Mouse (Mus musculus) lung, postnatal 0 days (tissue): ENCODE data around the gene Tbc1d30.

Experiments
- CTCF ChIP-seq: IDR thresholded peaks from 2 replicates; pipeline ENCODE4 v1.5.1; 2016; ENCODE audit warnings: antibody characterized with exemption, mild to moderate bottlenecking
- EP300 ChIP-seq: IDR thresholded peaks from 2 replicates; pipeline ENCODE4 v1.6.1; 2016; ENCODE audit warnings: antibody characterized with exemption, mild to moderate bottlenecking, control low read depth

GRCm38 (mm10) chr10:121289970-121290681, 61.0 kb downstream of the Tbc1d30 start:
- TF ChIP-seq CTCF (peak; percentile 72), EP300 (no peak)
